Mouse (Mus musculus): Measurements from ENCODE around the gene Olfr1201.

The Olfr1201 gene

DNA sequence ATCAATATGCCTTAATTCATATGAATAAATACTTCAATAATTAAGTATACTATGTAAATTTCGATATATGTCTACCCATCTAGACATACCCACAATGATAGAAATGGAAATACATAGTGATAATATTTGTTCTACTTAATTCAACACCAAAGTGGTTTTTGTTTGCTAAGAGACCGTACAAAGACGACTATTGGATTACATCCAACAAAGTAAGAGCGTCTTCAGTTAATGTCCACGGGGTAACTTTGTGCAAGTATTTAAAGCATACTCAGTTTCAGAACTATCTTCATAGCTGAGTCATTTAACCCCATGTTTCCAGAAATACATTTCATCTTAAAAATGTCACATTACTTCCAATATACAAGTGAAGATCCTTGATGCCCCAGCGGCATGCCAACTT is at the start of gene Olfr1201:
TSS of gene Olfr1201 (plus strand) at position 301 of the 400 bp plus-strand sequence.
- DNase-seq (ENCODE audit: low spot score in 2 of 2), result no peak

DNA sequence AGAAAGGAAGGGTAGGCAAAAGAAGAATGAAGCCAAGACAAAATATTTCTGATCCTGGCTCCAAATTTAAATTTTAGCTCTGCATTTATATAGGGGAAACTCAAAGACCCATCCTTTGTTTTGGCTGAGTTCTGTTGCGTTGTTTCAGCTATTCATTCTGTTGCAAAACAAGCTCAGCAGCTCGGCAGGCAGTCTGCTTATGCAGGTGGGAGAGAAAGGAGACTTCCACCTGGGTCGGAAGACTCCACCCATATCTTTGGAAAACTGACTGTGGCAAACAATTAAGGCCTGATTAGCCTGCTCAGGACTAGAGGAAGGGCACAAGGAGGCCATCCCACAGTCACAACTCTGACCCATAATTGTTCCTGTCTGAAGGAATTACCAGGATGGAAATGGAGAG is 49.5 kb upstream of the Olfr1201 start:
- no peak for DNase-seq (ENCODE audit: low spot score in 2 of 2)

DNA sequence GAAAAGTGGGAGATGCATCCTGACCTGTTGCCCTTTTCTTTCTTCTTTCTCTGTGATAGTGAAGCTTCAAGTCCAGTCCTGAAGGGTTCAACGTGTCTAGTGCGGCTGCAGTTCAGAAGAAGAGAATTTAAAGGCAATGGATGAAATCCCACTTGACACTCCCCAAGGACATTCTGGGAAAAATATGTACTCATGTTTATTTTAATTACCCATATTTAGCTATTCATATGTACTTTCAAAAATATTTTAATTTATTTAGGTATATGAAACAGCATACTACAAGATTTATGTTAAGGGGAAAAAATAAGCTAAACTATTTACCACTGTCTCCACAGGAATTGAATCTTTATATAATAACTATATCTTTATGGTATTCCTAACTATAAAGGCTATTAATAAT is 41.6 kb upstream of the Olfr1201 start, which contains the start of gene Olfr1198:
TSS of gene Olfr1198 (minus strand) at position 101 of the 400 bp plus-strand sequence.
- DNase-seq (ENCODE audit: low spot score in 2 of 2), result no peak

DNA sequence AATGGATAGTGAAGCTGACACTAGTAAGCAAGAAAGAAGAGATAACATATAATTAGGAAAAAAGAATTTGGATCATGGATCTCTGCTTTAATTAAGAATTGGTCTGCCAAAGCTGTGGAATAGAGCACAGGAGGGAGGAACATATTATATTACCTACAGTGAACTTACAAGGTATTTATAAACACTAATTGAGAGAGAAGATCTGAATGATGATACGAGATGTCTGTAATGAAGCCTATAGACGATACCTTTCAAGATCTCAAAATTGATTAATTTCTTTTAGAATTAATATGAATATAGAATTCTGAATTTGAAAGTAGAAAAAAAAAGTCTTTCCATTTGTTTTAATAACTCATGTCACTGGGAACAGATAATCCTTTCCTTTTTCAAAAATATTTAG is 32.5 kb upstream of the Olfr1201 start, which contains the start of gene Olfr1199:
TSS of gene Olfr1199 (minus strand) at position 101 of the 400 bp plus-strand sequence.
- DNase-seq (ENCODE audit: low spot score in 2 of 2), result no peak

DNA sequence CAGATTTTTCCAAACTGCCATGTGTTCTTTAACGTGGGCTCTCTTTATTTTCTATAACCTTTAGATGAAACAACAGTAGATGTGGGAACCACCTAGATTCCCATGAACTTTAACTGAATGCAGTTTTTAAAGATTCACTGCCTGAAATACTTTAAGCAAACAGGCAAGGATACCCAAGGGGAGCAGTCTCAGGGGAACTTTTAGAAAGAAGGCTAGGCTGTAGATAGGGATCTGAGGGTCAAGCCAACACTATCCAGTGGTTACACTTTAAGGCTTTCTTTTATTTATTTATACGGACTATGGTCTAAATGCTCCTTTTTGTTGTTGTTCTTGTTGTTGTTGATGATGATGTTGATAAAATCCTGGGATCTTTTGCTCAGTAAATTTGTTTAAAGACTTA is 22.4 kb upstream of the Olfr1201 start, which contains the start of gene Olfr1200:
TSS of gene Olfr1200 (minus strand) at position 101 of the 400 bp plus-strand sequence.
- DNase-seq (ENCODE audit: low spot score in 2 of 2), result no peak

DNA sequence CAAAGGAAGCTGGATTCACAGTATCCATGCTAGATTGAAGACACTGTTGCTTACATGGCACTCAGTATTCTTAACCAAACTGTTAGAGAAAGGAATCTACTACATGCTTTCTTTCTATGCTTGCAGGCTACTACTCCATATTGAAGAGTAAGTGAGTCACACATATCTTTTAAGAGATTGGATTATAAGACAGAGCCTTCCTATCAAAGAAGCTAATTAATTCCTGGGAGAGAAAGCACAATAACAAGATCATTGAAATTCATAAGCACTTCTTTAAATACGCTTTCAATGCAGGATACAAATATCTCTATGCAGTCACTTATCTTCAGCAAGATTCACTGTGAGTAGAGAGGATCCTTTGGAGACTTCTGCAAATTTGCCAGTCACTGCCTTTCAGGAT is 21.4 kb downstream of the Olfr1201 start, which contains the start of gene Olfr1202:
TSS of gene Olfr1202 (plus strand) at position 301 of the 400 bp plus-strand sequence.
- DNase-seq (ENCODE audit: low spot score in 2 of 2), result no peak

DNA sequence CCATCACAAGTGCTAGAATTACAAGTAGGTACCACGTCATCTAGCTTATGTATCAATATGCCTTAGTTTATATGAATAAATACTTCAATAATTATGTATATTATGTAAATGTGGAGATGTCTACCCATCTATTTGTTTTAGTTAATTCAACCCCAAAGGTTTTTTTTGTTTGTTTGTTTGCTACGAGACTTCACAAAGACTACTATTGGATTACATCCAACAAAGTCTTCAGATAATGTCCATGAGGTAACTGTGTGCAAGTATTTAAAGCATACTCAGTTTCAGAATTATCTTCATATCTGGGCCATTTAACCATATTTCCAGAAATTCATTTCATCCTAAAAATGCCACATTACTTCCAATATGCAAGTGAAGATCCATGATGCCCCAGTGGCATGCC is 36.6 kb downstream of the Olfr1201 start, which contains the start of gene Olfr1205:
TSS of gene Olfr1205 (plus strand) at position 301 of the 400 bp plus-strand sequence.
- no peak for DNase-seq (ENCODE audit: low spot score in 2 of 2)

DNA sequence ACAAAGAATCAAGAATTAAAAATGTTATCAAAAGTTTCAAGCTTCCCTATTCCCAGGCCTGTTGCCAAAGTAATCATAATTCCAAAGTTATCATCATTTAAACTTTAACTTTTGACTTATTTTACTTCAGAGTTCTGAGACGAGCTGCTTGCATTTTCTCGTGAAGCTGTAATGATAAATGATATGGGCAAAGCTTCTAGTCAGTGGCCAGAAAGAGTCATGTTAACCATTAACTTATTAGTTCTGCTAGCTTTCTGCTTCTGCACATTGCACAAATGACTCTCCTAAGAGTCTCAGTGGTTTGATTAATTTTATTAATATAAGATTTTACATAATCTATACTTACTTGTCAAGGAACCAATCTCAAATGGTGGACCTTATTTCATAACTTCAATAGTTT is 45.6 kb downstream of the Olfr1201 start:
- no peak for DNase-seq (ENCODE audit: low spot score in 2 of 2)
